Mouse (Mus musculus) myocyte (in vitro differentiated cells): ENCODE measurements around the gene Tmem259. TPM values are rescaled to one million over a fixed set of nuclear protein-coding genes. Genes with fewer than 3 reads are reported as not detected.

Experiments used
- H3K27me3 ChIP-seq: one replicate; pipeline ENCODE4 v1.6.1; 2011; ENCODE audit not compliant: control insufficient read depth, insufficient read depth, insufficient read length
- H3K36me3 ChIP-seq: one replicate; pipeline ENCODE4 v1.6.1; 2011; ENCODE audit not compliant: control insufficient read depth, insufficient read depth
- H3K4me2 ChIP-seq: one replicate; pipeline ENCODE4 v1.6.1; 2011; ENCODE audit warnings: low read depth, control low read depth
- H3K4me3 ChIP-seq: one replicate; pipeline ENCODE4 v1.5.1; 2011; ENCODE audit warnings: mild to moderate bottlenecking, control low read depth, moderate library complexity
- H3K79me2 ChIP-seq: one replicate; pipeline ENCODE4 v1.6.1; 2011; ENCODE audit not compliant: control insufficient read depth, insufficient read depth
- H3ac ChIP-seq: one replicate; pipeline ENCODE4 v1.6.1; 2011; ENCODE audit not compliant: control insufficient read depth, insufficient read length
- CEBPB ChIP-seq: IDR thresholded peaks from 2 replicates; pipeline ENCODE4 v1.6.1; 2011; ENCODE audit warnings: mild to moderate bottlenecking, moderate library complexity; ENCODE audit not compliant: poor library complexity, insufficient read depth, severe bottlenecking
- E2F4 ChIP-seq: IDR thresholded peaks from one replicate; pipeline ENCODE4 v1.6.1; 2011; ENCODE audit warnings: mild to moderate bottlenecking, control low read depth, moderate library complexity; ENCODE audit not compliant: insufficient read depth
- MAX ChIP-seq: IDR thresholded peaks from one replicate; pipeline ENCODE4 v1.6.1; 2011; ENCODE audit warnings: low read depth, mild to moderate bottlenecking, control low read depth
- MYOD1 ChIP-seq, 3 experiments: IDR thresholded peaks; one replicate each; pipeline ENCODE4 v1.6.1; 2011; ENCODE audit warnings: control low read depth in 2 of 3, low read depth in 2 of 3, mild to moderate bottlenecking in 2 of 3, moderate library complexity in 1 of 3; ENCODE audit not compliant: insufficient read length in 2 of 3, control insufficient read depth in 1 of 3
- MYOG ChIP-seq, 3 experiments: IDR thresholded peaks; one replicate each; pipeline ENCODE4 v1.6.1; 2011; ENCODE audit warnings: control low read depth in 2 of 3, low read depth in 2 of 3, mild to moderate bottlenecking in 2 of 3; ENCODE audit not compliant: insufficient read length in 2 of 3, control insufficient read depth in 1 of 3, insufficient read depth in 1 of 3
- POLR2A ChIP-seq: IDR thresholded peaks from one replicate; pipeline ENCODE4 v1.6.1; 2011; ENCODE audit warnings: low read depth, mild to moderate bottlenecking, control low read depth, moderate library complexity; ENCODE audit not compliant: insufficient read length
- POLR2AphosphoS2 ChIP-seq: IDR thresholded peaks from one replicate; pipeline ENCODE4 v1.6.1; 2011; ENCODE audit warnings: low read depth, control low read depth; ENCODE audit not compliant: insufficient read length
- REST ChIP-seq: IDR thresholded peaks from one replicate; pipeline ENCODE4 v1.6.1; 2011; ENCODE audit warnings: mild to moderate bottlenecking, control low read depth, moderate library complexity; ENCODE audit not compliant: insufficient read depth, insufficient read length
- SRF ChIP-seq: IDR thresholded peaks from one replicate; pipeline ENCODE4 v1.6.1; 2011; ENCODE audit warnings: low read depth; ENCODE audit not compliant: control insufficient read depth, insufficient read length
- TCF12 ChIP-seq: IDR thresholded peaks from one replicate; pipeline ENCODE4 v1.6.1; 2011; ENCODE audit warnings: mild to moderate bottlenecking, control low read depth; ENCODE audit not compliant: poor library complexity, insufficient read depth, severe bottlenecking
- TCF3 ChIP-seq: IDR thresholded peaks from one replicate; pipeline ENCODE4 v1.6.1; 2011; ENCODE audit warnings: low read depth, control low read depth; ENCODE audit not compliant: insufficient read length
- USF1 ChIP-seq: IDR thresholded peaks from one replicate; pipeline ENCODE4 v1.6.1; 2011; ENCODE audit warnings: low read depth, mild to moderate bottlenecking, control low read depth, moderate library complexity
- polyA plus RNA-seq: library from polyadenylated mRNA; unstranded; fragments of >200 nt; fragmentation: generic; extraction: Trizol; gene quantifications from one replicate; pipeline ENCODE4 v1.2.1, GENCODE M21; 2012; ENCODE audit warnings: missing spikeins

Gene Tmem259
- polyA plus RNA-seq, 1 experiment = 152 TPM

DNA sequence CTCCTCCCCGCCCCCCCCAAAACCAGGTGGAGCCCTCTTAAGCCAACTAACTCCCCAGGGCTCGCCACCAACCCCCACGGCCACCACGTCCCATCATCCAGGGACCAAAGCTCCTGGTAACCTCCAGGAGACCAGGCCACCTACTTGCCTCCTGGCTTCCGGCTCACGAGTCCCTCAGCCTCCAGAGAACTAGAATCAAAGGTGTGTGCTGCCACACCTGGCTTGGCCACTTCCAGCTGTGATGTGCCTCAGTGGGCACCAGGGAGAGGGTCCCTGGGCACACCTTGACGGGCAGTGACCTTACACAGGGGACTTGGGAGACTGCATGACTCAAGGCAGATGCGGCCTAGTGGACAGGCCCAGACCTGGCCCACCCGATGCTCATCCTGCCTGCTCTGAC, 28.4 kb downstream of the Tmem259 start:
- Histone ChIP-seq H3ac (no peak overlapping the region), H3K79me2 (peaks cover 5% of the 10 kb centered on the region), H3K27me3 (peaks cover 4% of the 10 kb centered on the region), H3K4me3 (no peak overlapping the region), H3K36me3 (peaks cover 6% of the 10 kb centered on the region), H3K4me2 (no peak overlapping the region)
- TF ChIP-seq MYOG (IDR thresholded peaks at IDR 0.05; ENCODE audit: control insufficient read depth in 1 of 3, insufficient read depth in 1 of 3, insufficient read length in 2 of 3, low read depth in 2 of 3) (no peak), USF1 (no peak), POLR2AphosphoS2 (no peak), POLR2A (no peak), E2F4 (no peak), REST (no peak), SRF (no peak), TCF3 (no peak), MAX (no peak)

DNA sequence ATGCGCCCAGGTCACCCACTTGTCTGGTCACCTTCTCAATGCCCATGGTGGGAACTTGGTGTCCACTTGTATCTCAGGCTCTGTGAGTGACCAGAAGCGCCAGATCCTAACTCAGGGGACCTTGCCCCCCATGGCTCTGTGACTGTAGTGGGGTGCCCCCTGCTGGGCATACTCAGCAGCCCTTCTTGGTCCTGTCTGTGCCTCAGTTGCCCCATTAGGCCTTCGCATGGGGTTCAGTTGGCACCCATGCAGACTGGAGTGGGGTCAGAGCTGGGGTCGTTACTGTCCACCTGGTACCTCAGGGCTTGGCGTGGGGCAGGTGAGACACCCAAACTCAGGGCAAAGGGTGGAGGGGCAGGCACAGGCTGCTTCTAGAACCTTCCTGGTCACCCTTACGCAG, 30.2 kb downstream of the Tmem259 start:
- no peak for TF ChIP-seq MAX
- no peak for TF ChIP-seq SRF
- TF ChIP-seq TCF12 = no peak

DNA sequence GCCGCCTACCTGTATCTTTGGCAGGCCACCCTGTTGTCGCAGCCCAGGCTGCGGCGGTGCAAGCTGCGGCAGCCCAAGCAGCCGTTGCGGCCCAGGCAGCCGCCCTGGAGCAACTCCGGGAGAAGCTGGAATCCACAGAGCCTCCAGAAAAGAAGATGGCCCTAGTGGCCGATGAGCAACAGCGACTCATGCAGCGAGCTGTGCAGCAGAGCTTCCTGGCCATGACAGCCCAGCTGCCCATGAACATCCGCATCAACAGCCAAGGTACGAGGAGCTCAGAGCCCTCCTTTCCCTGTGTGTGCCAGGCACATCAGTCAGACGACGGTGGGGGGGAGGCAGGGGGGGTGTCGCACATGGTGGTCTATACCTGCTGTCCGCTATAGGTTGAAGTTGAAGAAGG, 33.5 kb downstream of the Tmem259 start:
- Histone ChIP-seq H3K4me3 (no peak overlapping the region), H3ac (no peak overlapping the region), H3K36me3 (peaks cover 10% of the 10 kb centered on the region), H3K79me2 (no peaks in the 10 kb centered on the region), H3K27me3 (no peaks in the 10 kb centered on the region), H3K4me2 (peak overlapping the region; percentile 13)
- TF ChIP-seq USF1 = no peak
- TF ChIP-seq MYOD1 (IDR thresholded peaks at IDR 0.05; ENCODE audit: control insufficient read depth in 1 of 3, insufficient read length in 2 of 3, low read depth in 2 of 3) = peak in 1 of 3 experiments; percentile 51

More for the DNA sequence above, 30.2 kb downstream of the Tmem259 start:
- Histone ChIP-seq H3ac (no peak overlapping the region), H3K4me2 (no peak overlapping the region), H3K79me2 (no peaks in the 10 kb centered on the region), H3K36me3 (peaks cover 8% of the 10 kb centered on the region), H3K4me3 (no peak overlapping the region), H3K27me3 (peaks cover 4% of the 10 kb centered on the region)

DNA sequence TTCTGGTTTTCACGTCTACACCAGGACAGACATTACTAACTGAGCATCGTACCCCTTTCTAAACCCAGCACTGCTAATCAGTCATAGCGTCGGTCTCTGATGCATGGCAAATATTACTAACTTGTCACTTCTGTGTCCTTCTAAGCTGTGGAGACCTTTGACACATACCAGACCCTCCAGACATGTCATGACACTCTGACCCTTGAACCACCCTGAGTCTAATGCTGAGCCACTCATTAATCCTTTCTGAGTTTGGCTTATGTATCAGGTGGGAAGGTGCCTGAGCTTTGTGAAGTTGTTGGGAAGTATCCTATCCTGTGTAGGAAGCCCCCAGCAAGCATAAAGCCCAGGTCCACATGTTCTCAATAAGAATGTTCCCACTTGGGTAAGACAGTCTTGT, 34.3 kb downstream of the Tmem259 start:
- no peak overlapping the region for H3ac ChIP-seq
- H3K27me3 ChIP-seq = no peaks in the 10 kb centered on the region
- H3K79me2 ChIP-seq = no peaks in the 10 kb centered on the region
- H3K36me3 ChIP-seq = peaks cover 10% of the 10 kb centered on the region
- H3K4me3 ChIP-seq = no peak overlapping the region
- no peak overlapping the region for H3K4me2 ChIP-seq
- TF ChIP-seq SRF (no peak), REST (no peak), POLR2AphosphoS2 (no peak), USF1 (no peak), TCF12 (no peak), E2F4 (no peak), MAX (no peak), MYOG (IDR thresholded peaks at IDR 0.05; ENCODE audit: control insufficient read depth in 1 of 3, insufficient read depth in 1 of 3, insufficient read length in 2 of 3, low read depth in 2 of 3) (no peak), CEBPB (no peak), MYOD1 (IDR thresholded peaks at IDR 0.05; ENCODE audit: control insufficient read depth in 1 of 3, insufficient read length in 2 of 3, low read depth in 2 of 3) (no peak), TCF3 (no peak), POLR2A (no peak)

DNA sequence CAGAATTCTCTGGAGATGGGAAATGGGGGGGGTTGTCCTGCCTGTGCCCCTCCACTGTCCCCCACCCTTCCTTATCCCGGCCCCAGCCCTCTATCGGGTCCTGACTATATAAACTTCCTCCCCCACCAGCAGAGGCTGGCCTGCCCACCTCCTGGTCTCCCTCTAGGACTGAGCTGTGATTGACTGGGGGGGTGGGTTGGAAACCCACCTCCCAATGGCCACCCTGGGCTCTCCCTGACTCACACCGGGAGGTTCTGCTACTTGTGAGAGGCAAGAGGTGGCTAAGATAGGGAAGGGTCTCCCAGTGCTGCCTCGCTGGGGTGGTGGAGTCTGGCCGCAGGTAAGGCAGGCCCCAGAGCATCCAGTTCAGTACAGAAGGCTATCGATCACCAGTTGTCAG, 36.6 kb downstream of the Tmem259 start:
- Histone ChIP-seq H3K27me3 (no peaks in the 10 kb centered on the region), H3ac (no peak overlapping the region), H3K4me3 (no peak overlapping the region), H3K36me3 (peaks cover 4% of the 10 kb centered on the region), H3K79me2 (no peaks in the 10 kb centered on the region), H3K4me2 (no peak overlapping the region)
- TF ChIP-seq CEBPB (no peak), USF1 (no peak), POLR2AphosphoS2 (no peak), MYOG (IDR thresholded peaks at IDR 0.05; ENCODE audit: control insufficient read depth in 1 of 3, insufficient read depth in 1 of 3, insufficient read length in 2 of 3, low read depth in 2 of 3) (no peak), REST (no peak), MYOD1 (IDR thresholded peaks at IDR 0.05; ENCODE audit: control insufficient read depth in 1 of 3, insufficient read length in 2 of 3, low read depth in 2 of 3) (no peak), E2F4 (no peak), MAX (no peak), TCF12 (no peak), POLR2A (no peak), TCF3 (no peak), SRF (no peak)
